Mouse (Mus musculus) left cerebral cortex, postnatal 4 days (tissue): ENCODE measurements around the gene Hoxb8. TPM values are rescaled to one million over a fixed set of nuclear protein-coding genes. Genes with fewer than 3 reads are reported as not detected.

Experiments used
- DNase-seq: peaks from one replicate; pipeline ENCODE4 v3.0.0-alpha.2; 2022
- intact Hi-C: fragments of 180-260 bp; cut with DNase I; formaldehyde crosslinking; loops from one replicate; pipeline ENCODE4 v1.15.1; 2025
- total RNA-seq, 2 experiments: library from RNA; stranded (reverse); gene quantifications; 2 replicates each; pipeline ENCODE4 v1.2.3; 2021

Gene Hoxb8
- total RNA-seq, 2 experiments from 2014 or later: not detected

DNA sequence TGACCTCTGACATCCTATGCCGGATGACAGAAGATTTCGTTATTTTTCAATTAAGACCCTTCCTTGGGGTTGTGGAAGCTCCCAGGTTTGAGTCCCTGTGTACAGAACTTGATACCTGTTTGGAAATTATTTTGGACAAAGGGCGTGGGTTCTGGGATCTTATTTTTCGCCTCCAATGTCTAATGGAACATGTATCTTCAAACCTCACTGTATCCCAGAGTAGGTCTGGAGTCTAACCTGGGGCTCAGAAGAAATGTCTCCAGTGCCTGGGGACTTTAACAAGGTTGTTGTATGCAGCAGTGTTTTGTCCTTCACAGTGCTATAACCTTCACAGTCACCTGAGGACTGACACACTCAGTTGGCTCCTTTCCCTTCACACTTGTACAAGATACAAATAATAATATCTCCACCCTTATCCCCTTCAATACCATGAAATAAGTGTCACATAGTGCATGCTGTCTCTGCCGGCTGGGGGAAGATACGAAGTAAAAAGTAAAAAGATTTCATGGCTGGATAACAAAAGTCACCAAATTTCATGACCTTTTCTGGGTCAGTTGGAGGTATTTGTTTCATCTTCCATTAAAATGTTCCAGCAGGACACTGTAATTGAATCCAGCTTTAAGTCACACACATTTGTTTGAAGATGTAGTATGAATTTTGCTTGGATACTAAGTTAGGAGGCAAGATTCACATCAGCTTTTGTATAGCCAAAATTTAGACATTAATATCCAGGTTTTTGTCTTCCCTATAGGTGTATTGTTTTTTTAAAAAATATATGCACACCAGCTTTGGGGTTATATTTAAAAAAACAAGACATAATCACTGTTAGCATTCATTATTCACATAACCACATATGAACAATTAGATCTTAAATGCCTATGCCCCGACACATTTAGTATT is 14.4 kb upstream of the Hoxb8 start:
- intact Hi-C loops: no loop called here
- no peak for DNase-seq

DNA sequence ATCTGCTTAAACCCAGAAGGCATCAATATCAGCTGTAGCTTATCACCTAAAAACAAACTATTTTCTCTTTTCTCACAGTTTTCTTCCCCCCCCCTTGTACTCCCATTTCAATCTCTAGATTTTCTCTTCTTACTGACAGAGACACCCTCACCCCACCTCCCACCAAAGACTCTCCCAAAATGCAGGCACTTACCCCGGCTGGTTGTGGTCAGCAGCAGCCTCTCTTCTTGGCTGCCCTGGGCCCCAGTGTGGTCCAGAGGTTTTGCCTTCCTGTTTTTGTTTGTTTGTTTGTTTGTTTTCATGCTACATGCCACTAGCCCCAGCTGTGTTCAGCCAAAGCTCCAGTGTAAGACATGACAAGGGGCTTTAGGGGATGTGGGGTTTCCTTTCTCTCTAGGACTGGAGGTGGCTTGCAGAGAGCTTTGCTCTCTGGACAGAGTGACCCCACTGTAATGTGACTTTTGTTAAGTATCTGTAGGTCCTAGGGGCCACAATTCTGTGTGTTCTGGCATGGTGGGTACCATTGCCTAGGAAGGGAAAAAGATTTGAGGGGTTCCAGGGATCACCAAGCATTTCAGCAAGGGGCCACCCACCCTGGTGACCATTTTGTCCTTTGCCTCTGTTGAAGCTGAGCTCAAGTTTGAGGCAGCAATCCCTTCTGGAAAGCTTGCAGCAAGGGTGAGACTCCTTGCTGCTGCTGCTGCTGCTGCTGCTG is 13.5 kb upstream of the Hoxb8 start:
- intact Hi-C loops: no loop called here
- DNase-seq: no peak

DNA sequence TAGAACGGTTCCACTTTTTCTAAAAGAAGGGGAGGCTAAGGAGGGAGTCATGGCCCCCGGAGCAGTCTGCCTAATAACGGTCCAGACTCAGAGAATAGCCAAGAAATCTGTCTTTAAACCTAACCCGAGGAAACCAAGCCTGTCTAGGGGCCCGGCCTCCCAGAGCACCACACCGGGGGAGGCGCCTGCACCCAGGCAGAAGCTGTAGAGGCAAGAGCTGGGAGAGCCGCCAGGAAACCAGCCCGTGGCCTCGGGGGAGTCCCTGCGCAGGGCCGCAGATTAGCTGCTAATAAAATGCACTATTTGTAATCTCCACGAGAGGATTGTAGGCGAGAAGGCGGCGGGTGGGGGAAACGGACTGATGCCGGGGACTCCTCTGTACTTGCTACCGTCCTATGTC is 11.8 kb upstream of the Hoxb8 start:
- intact Hi-C loops: no loop called here
- no peak for DNase-seq

DNA sequence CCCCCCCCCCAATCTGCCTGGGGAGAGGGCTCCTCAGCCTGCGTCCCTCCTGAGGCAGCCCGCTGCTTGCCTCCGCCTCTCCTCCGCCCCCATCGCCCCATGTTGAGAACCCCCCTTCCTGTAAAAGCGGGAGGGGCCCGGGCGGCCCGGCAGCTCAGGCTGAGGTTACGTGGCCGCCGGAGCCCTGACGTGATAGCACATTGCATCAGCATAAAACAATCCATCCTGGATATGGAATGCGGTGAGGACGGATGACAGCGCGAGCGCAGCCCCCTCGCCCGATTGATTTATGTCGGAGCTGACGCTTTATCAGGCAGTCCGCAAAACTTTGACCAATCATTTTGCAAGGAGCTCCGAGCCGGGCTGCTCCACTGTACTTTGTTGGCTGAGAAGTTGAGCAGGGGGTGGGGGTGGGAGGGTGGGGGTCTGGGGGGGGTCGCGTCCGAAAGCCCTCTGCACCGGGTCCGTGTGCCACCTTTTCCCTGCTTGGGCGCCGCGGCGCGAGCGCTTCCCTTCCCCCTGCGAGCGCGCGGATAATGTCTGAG is 10.6 kb upstream of the Hoxb8 start, which contains the start of gene Hoxb9:
TSS of gene Hoxb9 (plus strand) at position 462 of the 545 bp plus-strand sequence.
- intact Hi-C loops: no loop called here

DNA sequence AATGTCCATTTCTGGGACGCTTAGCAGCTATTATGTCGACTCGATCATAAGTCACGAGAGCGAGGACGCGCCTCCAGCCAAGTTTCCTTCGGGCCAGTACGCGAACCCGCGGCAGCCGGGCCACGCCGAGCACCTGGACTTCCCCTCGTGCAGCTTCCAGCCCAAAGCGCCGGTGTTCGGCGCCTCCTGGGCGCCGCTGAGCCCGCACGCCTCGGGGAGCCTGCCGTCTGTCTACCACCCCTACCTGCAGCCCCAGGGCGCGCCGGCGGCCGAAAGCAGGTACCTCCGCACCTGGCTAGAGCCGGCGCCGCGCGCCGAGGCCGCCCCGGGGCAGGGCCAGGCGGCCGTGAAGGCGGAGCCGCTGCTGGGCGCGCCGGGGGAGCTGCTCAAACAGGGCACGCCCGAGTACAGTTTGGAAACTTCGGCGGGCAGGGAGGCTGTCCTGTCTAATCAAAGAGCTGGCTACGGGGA is 10.1 kb upstream of the Hoxb8 start:
- intact Hi-C loops: no loop called here
- no peak for DNase-seq

More for the DNA sequence above, 10.6 kb upstream of the Hoxb8 start, which contains the start of gene Hoxb9:
- DNase-seq: no peak

DNA sequence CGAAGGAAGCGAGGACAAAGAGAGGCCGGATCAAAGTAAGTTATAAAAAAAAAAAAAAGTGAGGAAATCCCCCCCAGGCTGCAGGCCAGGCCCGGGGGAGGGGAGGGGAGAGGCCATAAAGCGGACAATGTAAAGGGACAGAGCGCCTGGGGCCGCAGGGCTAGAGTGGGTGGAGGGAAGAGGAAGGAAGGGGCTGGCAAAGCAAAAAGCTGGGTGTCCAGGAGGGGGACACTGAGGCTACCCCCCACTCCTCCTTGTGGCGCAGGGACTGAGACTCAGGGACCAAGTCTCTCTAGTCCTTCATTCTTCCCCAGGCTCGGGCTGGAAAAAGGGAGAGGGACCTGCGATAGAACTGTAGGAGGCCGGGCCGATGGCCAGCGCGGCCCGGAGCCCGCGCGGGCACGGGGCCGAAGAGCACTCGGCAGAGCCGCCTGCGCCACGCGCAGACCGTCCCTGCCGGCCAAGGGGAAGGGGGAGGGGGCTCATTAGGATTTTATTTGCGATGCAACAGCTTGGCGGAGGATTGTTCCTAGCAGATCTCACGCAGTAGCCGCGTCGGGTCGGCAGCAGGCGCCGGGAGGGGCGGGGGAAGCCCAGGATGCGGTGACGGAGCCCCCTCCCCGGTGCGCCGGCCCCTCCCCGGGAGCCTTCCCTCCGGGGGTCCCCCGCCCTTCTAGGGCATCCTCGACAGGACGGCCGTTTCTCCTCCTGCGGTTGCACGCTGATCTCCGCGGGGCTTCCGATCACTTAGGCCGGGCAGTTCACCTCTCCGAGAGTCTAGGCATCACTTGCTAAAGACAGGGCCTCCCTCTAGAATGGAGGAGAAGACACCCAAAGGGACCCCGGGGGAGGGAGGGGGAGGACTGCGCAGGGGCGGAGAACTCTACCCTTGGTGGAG is 9.4 kb upstream of the Hoxb8 start:
- intact Hi-C loops: no loop called here
- peak; percentile 44 for DNase-seq

DNA sequence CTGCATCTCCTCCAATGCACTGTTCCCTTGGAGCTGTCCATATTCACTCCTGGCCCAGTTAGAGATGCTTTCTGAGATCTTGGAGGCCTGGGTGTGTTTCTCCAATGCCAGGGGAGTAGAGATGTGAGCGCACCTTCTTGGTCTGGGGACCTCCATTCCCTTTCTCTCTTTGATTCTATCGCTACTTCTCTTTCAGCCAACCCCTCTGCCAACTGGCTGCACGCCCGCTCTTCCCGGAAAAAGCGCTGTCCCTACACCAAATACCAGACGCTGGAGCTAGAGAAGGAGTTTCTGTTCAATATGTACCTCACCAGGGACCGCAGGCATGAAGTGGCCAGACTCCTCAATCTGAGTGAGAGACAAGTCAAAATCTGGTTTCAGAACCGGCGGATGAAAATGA is 7.3 kb upstream of the Hoxb8 start:
- intact Hi-C loops: no loop called here
- DNase-seq: no peak

DNA sequence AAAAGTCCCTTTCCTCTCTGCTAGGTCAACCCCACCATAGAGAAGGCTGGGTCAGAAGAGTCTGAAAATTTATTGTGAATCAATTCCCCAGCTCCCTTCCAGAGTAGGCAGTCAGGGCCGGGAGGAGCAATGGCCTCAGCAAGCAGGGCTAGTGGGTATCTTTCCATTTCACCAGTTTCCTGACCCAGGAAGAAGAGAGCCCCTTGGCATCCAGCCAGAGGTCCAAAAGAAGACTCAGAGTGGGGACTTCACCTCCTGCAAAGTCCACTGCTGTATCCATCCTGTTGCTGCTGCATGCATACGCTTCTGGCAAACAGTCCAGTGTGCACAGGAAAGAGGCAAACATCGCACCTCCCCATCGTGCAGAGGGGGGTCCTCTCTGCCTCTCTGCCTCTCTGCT is 5.8 kb upstream of the Hoxb8 start:
- no peak for DNase-seq
- intact Hi-C loops: no loop called here

DNA sequence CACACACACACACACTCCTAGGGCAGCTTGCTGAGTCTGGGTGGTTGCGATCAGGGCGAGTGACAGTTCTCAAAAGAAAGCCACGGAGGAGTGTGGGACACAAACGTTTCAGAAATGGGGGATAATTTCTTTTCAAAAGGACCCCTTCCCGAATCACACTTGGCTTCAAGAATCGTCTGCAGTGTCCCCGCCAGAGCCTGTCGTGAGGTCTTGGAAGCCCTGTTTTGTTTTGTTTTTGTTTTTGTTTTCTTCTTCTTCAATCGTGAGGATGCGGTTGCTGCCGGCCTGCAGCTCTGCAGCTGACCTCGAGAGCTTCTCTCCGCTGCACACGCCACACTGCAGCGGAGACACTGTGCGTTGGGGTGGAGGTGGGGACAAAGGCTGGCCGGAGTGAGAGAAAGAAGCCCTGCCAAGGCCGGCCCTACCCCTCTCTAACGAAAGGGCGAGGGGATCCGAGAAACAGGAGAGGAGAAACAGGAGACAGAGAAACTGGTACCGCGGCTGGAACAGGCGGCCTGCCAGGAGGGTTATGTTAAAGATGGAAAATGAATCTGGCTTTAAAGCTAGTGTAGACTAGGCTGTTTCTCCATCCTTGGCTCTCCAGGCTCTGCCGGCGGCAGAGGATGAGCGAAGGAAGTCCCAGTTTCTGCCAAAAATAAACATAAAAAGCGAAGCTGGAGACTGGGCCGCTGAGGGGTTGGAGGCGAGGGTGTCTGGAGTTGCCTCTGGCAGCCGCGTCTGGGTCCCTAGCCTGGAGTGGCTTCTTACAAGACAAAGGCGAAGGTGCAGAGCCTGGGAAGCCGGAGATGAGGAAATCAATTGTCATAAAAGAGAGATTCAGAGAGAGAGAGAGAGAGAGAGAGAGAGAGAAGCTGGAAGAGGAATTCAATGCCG is 4.3 kb upstream of the Hoxb8 start:
- intact Hi-C loops: loop anchor here (2.0 kb wide), 1 partner anchor 583 kb away; no protein-coding TSS in a partner anchor
- DNase-seq: no peak

DNA sequence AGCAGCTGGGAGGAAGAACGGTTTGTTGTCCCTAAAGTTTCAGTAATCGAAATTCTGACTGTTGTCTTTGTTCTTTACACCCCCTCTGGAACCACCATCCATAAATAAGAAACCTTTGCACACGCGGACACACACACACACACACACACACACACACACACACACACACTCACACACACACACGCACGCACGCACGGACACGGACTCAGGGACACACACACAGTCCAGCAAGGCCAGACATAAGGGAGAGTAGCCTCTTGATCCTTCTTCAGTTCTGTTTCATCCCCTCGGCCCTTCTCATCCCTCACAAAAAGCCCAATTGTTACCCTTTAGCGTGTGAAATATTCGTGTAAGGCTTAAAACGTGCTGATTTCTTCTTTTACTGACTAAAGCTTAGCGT is 3.4 kb upstream of the Hoxb8 start:
- no peak for DNase-seq

DNA sequence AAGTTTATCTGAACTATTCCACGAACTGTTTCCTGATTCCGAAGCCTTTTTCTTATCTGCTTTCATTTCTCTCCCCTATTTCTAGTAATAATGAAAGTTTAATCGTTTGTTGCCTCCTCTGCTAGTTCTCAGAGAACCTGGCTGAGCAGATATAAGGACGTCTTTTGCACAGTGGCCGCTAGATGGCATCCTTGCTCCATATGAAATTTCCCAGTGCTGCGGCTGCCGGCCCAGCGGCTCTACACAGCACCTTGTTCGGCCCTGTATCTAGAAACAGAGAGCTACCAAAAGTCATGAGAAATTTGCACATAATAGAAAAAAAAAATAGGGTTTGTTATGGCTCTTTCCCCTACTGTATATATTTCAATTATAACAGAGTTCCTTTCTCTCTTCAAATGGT is 2.9 kb upstream of the Hoxb8 start:
- intact Hi-C loops: loop anchor here (2.0 kb wide), 1 partner anchor 582 kb away; no protein-coding TSS in a partner anchor
- DNase-seq: peak; percentile 84

More for the DNA sequence above, 3.4 kb upstream of the Hoxb8 start:
- intact Hi-C loops: loop anchor here (2.0 kb wide), 1 partner anchor 582 kb away; no protein-coding TSS in a partner anchor

DNA sequence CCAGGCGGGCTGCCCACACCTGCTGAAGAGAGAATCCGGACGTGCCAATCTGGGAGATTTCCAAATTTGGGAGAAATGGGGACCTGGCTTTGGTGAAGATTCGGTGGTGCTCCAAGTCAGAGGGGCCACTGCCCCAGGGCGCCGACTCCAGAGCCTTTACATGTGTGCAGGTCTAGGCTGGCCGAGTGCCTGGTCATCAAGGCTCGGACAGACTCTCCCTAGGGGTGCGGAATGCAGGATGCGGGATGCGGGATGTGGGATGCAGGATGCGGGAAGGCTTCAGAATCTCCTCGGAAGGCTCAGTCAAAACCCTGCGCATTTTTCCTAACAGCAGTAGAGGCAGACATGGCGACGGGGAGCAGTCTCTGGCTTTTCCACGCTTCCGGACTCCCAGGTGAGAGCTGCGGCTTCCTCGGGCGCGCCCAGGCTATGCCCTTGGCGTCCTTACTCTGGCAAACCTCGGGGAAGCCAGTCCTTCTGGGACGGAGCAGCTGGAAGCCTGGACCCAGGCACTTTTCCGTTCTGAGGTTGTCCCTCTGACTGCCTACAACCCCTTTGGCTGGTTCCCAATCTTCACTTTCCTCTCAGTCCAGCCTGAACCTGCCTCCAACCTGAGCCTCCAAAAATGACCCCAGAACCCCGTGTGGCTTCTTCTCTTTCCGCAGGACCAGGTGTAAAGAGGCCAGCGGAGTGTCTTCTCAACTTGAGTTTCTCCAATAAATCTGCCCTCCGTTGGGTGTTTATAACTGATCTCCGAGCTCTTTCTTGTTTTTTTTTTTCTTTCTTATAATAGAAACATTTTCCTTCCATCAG is 2.1 kb upstream of the Hoxb8 start:
- intact Hi-C loops: loop anchor here (2.0 to 5.0 kb wide), 2 partner anchors 498 to 581 kb away; partner anchors contain the start of gene Snx11
- no peak for DNase-seq

DNA sequence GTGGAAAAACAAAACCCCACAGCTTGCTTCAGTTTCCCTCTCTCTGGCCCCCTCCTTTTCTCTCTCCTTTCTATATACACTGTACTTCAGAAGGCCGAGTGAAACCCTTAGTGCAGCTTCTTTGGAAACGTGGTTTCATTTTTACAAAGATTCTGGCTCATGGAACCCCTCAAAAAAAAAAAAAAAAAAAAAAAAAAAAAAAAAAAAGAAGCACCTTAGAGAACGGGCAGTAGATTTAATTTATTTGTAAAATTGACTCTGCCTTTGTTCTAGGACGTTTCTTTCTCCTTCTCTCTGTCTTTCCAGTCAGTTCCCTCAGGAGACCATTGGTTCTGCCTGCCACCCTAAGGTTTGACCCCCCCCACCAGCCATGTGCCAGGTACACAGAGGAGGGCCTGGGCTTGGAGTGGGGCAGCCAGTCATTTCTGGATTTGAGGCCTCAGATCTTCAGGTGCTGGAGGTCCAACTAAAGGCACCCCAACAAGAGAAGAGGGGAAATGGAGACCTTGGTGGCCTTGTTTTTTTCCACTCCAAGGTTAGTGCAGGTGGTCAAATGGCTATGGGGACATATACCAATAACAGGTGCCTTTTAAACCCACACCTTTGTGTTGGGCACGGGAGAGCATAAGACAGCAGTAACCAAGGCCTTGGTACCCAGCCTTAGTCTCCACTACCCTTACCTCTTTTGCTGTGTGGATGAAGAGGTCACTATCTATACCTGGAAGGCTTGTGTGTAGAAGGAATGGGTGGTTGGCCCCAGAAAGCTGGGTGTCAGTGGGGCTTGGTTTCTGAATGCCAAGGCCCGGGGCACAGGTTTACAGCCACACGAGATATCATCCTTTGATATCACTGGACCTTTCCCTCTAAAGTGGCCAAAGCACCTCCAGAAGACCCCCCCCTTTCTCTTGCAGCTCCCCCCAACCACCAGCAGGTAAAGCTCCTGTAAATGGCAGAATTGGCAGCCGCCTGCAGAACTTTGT is 1.0 kb upstream of the Hoxb8 start:
- intact Hi-C loops: loop anchor here (5.0 kb wide), 1 partner anchor 497 kb away; the partner anchor contains the start of gene Snx11
- DNase-seq: no peak

DNA sequence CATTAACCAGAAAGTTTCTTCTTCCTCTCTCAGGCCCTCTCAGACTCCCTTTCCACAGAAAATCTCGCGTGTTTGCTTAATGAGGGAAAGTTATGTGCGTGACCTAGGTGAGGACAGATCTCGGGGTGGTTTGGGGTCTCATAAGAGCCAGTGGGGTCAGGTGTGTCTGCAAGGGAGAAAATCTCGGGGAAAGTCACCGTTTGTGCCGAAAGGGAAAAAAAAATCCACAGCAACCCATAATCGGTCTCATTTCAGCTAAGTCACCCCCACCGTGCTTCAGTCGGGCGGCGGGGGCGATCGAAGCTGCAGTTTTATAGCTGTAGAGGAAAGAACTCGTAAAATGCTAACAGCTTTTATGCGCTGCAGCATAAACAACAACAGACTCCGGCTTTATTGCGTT is 309 bp upstream of the Hoxb8 start:
- intact Hi-C loops: loop anchor here (5.0 kb wide), 1 partner anchor 496 kb away; the partner anchor contains the start of gene Snx11
- no peak for DNase-seq

DNA sequence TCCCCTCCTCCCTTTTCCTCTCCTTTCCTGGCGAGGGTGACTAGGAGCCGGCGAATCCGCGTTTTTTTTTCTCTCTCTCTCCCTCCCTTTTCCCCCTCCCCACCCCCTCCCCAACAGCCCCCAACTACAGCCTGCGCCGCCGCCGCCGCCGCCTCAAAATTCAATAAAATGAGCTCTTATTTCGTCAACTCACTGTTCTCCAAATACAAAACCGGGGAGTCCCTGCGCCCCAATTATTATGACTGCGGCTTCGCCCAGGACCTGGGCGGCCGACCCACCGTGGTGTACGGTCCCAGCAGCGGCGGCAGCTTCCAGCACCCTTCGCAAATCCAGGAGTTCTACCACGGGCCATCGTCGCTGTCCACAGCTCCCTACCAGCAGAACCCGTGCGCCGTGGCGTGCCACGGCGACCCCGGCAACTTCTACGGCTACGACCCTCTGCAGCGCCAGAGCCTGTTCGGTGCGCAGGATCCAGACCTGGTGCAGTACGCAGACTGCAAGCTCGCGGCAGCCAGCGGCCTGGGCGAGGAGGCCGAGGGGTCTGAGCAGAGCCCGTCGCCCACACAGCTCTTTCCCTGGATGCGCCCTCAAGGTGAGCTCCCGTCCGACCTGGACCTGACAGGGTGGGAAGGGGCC is 1.2 kb downstream of the Hoxb8 start:
- intact Hi-C loops: loop anchor here (5.0 kb wide), 1 partner anchor 494 kb away; the partner anchor contains the start of gene Snx11
- no peak for DNase-seq

DNA sequence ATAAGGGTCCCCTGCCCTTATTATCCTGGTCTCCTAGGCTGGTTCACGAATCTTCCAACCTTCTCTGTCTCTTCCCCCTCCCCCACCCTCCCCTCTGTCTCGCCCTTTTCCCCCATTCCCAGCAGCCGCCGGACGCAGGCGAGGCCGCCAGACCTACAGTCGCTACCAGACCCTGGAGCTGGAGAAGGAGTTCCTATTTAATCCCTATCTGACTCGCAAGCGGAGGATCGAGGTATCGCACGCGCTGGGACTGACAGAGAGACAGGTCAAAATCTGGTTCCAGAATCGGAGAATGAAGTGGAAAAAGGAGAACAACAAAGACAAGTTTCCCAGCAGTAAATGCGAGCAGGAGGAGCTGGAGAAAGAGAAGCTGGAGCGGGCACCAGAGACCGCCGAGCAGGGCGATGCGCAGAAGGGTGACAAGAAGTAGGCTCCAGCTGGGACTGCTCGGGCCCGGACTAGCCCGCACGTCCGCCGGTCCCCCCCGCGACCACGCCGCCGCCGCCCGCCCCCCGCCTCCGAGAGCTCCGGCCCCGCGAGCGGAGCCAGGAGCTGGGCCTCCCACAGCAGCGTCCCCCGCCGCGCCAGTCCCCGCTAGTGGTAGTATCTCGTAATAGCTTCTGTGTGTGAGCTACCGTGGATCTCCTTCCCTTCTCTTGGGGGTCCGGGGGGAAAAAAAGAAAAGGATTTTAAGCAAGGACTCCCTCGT is 2.5 kb downstream of the Hoxb8 start:
- no peak for DNase-seq
- intact Hi-C loops: loop anchor here (5.0 kb wide), 1 partner anchor 493 kb away; the partner anchor contains the start of gene Snx11
